Mouse (Mus musculus): ENCODE data around the gene Defb9. TPM values are rescaled to one million over a fixed set of nuclear protein-coding genes. Genes with fewer than 3 reads are reported as not detected.
"Not testable (repeated sequence)": the region's sequence is repeated elsewhere in the genome, so short reads cannot be mapped to it uniquely, and the experiment has no call there.

The Defb9 gene
- total RNA-seq (2021), result not detected
- long read RNA-seq, experiment 1, result 0 reads
- long read RNA-seq, experiment 2, result 0 reads

DNA sequence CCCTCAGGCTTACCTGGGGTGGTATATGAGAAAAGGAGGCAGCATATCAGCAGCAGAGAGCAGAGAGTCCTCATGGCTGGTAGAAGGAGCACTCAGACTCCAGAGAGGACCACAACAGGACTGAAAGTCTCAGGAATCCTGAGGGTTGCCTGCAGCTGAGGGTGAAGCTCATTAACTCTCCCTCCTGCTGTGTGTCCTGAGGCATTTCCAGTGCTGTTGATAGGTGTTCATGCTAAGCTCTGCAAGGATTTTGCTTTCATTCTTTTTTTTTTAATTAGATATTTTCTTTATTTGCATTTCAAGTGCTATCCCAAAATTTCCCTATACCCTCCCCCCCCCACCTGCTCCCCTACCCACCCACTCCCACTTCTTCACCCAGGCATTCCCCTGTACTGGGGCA is at the start of gene Defb9:
TSS of gene Defb9 (minus strand) at position 101 of the 400 bp plus-strand sequence.
- intact Hi-C loops (cut with DNase I); DNase-seq (ENCODE audit: low spot score in 2 of 2): not testable (repeated sequence)

DNA sequence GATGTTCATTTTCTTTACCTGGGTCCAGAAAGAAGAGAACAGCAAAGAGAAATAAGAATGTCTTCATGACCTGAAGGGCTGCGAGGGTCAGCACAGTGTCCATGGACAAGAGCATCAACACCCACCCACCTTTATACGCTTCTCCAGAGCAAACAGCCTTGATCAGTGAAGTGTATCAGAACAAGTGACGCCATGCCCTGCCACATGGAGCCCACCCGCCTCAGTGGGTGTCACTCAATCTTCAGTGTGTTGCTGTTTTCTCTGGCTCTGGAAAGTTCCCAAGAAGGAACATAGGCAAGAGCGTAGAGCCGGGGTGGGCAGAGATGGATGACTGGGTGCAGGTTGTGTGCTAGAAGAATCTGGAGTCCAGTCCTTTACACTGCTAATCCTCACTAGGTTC is 47.4 kb upstream of the Defb9 start, which contains the start of gene Defb15:
TSS of gene Defb15 (minus strand) at position 101 of the 400 bp plus-strand sequence.
- DNase-seq (ENCODE audit: low spot score in 2 of 2), result no peak
- intact Hi-C loops (cut with DNase I), result no loop called here

DNA sequence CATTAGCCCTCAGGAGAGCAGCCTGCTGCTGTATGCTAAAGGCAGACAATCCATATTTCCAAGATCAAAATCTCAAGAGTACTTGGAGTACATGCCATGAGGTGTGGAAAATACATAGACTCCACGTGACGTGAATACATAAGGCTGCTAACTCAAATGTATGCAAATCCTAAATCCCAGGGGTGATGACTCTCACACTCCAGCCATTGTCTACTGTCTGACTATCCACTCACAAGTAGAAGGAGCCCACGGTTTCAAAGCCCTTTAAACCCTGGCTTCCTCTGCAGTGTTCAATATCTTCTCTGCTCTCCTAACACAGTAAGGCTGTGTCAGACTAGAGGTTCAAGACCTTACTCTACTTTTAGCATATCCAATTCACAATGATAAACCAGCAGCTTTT is 45.5 kb upstream of the Defb9 start:
- DNase-seq (ENCODE audit: low spot score in 2 of 2); intact Hi-C loops (cut with DNase I): not testable (repeated sequence)

DNA sequence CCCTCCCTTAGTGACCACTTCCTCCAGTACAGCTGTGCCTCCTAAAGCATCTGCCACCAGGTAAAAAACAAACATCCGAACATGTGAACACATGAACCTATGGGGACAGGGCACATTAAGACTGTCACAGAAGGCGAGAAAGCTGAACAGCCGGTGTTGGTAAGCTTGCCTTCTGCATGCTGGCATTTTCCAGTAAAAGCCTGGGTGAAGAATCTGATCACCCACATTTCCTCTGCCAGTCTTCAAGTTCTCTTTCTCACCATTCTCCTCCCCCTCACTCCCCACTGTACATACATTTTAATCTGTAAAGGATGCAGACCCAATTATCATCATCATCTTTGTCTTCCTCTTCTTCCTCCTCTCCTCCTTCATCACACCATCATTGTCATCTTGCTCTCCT is 30.4 kb upstream of the Defb9 start:
- intact Hi-C loops (cut with DNase I), result no loop called here
- DNase-seq (ENCODE audit: low spot score in 2 of 2), result peak in 1 of 2 experiments; percentile 22

DNA sequence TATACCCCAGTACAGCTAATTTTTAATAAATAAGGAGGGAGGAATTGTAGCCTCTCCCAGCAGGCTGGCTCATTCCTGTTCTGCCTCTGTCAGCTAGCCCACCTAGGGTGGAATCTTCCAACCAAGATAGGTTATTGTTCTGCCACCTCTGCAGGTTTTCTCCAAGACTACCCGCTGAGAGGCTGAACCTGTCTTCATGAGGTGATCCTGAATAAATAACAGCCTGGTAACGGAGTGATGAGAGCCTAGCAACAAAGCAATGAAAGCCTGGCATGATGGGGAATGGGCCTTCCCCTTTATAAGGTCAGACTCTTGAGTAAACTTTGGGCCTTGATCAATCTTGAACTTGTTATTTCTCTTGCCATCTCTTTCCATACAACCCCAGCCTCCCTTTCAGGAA is 27.3 kb upstream of the Defb9 start:
- intact Hi-C loops (cut with DNase I), result no loop called here
- DNase-seq (ENCODE audit: low spot score in 2 of 2), result no peak

DNA sequence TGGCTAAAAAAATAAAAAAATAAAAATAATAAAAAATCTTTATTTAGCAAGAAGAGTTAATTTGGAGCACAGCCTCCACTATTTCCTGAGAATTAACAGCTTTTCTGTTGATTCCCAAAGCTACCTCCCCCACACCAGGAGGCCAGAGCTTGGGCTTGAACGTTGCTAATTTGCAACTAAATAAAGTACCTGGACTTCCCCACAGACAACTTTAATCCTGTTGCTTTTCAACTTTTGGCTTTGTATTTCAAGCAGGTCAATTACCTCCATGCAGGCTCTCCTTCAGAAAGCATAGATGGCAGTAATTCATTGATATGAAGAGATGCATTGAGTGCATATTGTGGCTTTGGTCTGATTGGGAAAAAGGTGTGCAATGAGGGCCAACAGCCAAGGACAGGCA is 26.7 kb upstream of the Defb9 start:
- intact Hi-C loops (cut with DNase I), result no loop called here
- no peak for DNase-seq (ENCODE audit: low spot score in 2 of 2)

DNA sequence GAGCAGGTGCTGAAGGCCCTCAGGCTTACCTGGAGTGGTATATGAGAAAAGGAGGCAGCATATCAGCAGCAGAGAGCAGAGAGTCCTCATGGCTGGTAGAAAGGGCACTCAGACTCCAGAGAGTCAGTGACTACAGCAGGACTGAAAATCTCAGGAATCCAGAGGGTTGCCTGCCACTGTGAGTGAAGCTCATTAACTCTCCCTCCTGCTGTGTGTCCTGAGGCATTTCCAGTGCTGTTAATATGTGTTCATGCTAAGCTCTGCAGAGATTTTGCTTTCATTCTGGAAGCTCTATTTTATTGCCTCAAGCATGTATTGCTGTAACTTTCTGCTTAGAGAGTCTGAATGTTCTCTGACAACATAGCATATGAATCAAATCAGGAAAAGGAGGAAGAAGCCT is 21.1 kb upstream of the Defb9 start, which contains the start of gene Defb11:
TSS of gene Defb11 (minus strand) at position 123 of the 400 bp plus-strand sequence.
- DNase-seq (ENCODE audit: low spot score in 2 of 2); intact Hi-C loops (cut with DNase I): not testable (repeated sequence)

DNA sequence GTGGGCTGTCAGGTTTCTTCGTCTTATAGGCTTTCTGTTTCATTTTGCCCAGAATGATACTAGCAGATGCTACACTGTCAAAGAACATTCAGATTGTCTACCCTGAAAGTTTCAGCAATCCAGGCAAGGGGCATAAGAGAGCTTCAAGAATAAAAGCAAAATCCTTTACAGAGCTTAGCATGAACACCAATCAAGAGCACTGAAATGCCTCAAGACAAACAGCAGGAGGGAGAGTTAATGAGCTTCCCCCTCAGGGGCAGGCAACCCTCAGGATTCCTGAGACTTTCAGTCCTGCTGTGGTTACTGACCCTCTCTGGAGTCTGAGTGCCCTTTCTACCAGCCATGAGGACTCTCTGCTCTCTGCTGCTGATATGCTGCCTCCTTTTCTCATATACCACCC is 26.6 kb downstream of the Defb9 start, which contains the start of gene Defb10:
TSS of gene Defb10 (plus strand) at position 316 of the 400 bp plus-strand sequence.
- not testable (repeated sequence) for DNase-seq (ENCODE audit: low spot score in 2 of 2)

More for the DNA sequence above, 26.6 kb downstream of the Defb9 start, which contains the start of gene Defb10:
- intact Hi-C loops (cut with DNase I), result not testable (repeated sequence)

Other genes starting within 250 kb of the Defb9 start
- gene Defa17, start 229.6 kb downstream of the Defb9 start, total RNA-seq (2021), result not detected
- gene Defa34, start 219.6 kb downstream of the Defb9 start, total RNA-seq (2021), result not detected
- gene AY761184, start 181.8 kb downstream of the Defb9 start, total RNA-seq (2021), result not detected
- not detected for gene Defa24, start 150.9 kb downstream of the Defb9 start, total RNA-seq (2021)
- not detected for gene Defb50, start 61.9 kb downstream of the Defb9 start, total RNA-seq (2021)
- not detected for gene Defb2, start 45.5 kb downstream of the Defb9 start, total RNA-seq (2021)
- not detected for gene Defb10, start 26.5 kb downstream of the Defb9 start, total RNA-seq (2021)
- gene Defb11, start 21.0 kb upstream of the Defb9 start, total RNA-seq (2021), result 1 to 10 TPM in 1 of 2 experiments, not detected in 1; 1.5 TPM
- gene Defb15, start 47.3 kb upstream of the Defb9 start, total RNA-seq (2021), result not detected
- not detected for gene Defb35, start 52.9 kb upstream of the Defb9 start, total RNA-seq (2021)
- gene Defb13, start 61.3 kb upstream of the Defb9 start, total RNA-seq (2021), result not detected
- not detected for gene Fam90a1a, start 73.3 kb upstream of the Defb9 start, total RNA-seq (2021)
- gene Ccdc70, start 84.4 kb upstream of the Defb9 start, total RNA-seq (2021), result not detected
- 1 to 10 TPM; 2.5 to 2.9 TPM for gene Atp7b, start 174.9 kb upstream of the Defb9 start, total RNA-seq (2021)
- gene Alg11, start 175.3 kb upstream of the Defb9 start, total RNA-seq (2021), result 10 to 100 TPM; 28.1 to 32.6 TPM
- under 1 TPM in 1 of 2 experiments, not detected in 1; 0.48 TPM for gene Nek5, start 239.6 kb upstream of the Defb9 start, total RNA-seq (2021)